Mouse (Mus musculus) MEL (cell line): ENCODE data around the gene Gm6377.

ENCODE experiments used
- BHLHE40 ChIP-seq: IDR thresholded peaks from 2 replicates; pipeline ENCODE4 v1.6.1; 2012; ENCODE audit warnings: low read depth, mild to moderate bottlenecking, inconsistent platforms, low read length, improper control_type of control experiment, borderline replicate concordance
- E2F4 ChIP-seq: IDR thresholded peaks from 2 replicates; pipeline ENCODE4 v1.6.1; 2011; ENCODE audit warnings: low read depth, low read length, improper control_type of control experiment, borderline replicate concordance
- GATA1 ChIP-seq: IDR thresholded peaks from 2 replicates; pipeline ENCODE4 v1.6.1; 2011; ENCODE audit warnings: low read depth, low read length, improper control_type of control experiment
- MAFK ChIP-seq: IDR thresholded peaks from 2 replicates; pipeline ENCODE4 v1.6.1; 2011; ENCODE audit warnings: low read depth, mild to moderate bottlenecking, low read length, improper control_type of control experiment, borderline replicate concordance
- MAZ ChIP-seq: IDR thresholded peaks from 2 replicates; pipeline ENCODE4 v1.6.1; 2012; ENCODE audit warnings: low read depth, mild to moderate bottlenecking, inconsistent platforms, low read length, improper control_type of control experiment
- NELFE ChIP-seq: IDR thresholded peaks from 2 replicates; pipeline ENCODE4 v1.6.1; 2011; ENCODE audit warnings: low read depth, low read length, improper control_type of control experiment
- POLR2A ChIP-seq, 2 experiments: IDR thresholded peaks; 2 replicates each; pipeline ENCODE4 v1.6.1; 2011 to 2012; ENCODE audit warnings: low read length in 2 of 2, mild to moderate bottlenecking in 2 of 2, control low read depth in 1 of 2, improper control_type of control experiment in 1 of 2, low read depth in 1 of 2, moderate library complexity in 1 of 2; ENCODE audit not compliant: control insufficient read depth in 1 of 2, insufficient read depth in 1 of 2, poor library complexity in 1 of 2
- RAD21 ChIP-seq: IDR thresholded peaks from 2 replicates; pipeline ENCODE4 v1.6.1; 2011; ENCODE audit warnings: mild to moderate bottlenecking, low read depth, low read length, improper control_type of control experiment

DNA sequence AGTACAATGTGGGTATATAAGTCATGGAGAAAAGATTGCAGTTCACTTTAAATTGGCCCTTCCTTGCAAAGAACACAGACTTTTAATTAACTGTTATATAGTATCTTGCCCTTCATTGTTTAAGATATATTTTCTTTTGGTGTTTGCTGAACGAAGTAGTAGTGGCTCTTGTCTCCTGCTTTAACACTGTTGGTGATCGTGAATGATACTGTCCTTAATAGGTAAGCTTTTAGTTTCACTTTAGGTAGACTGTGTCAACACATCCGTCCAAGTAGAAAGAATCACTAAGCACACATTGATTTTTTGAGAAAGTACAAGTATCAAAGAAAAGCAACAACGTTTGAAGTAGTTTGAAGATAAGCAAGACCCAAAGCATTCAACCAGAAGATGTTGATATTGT is 35.7 kb upstream of the Gm6377 start:
- TF ChIP-seq RAD21: no peak
- no peak for TF ChIP-seq POLR2A (IDR thresholded peaks at IDR 0.05; ENCODE audit: control insufficient read depth in 1 of 2, insufficient read depth in 1 of 2, low read depth in 1 of 2, low read length in 2 of 2, poor library complexity in 1 of 2)
- no peak for TF ChIP-seq GATA1
- TF ChIP-seq E2F4: no peak
- TF ChIP-seq BHLHE40: no peak
- no peak for TF ChIP-seq MAZ
- no peak for TF ChIP-seq MAFK
- no peak for TF ChIP-seq NELFE
